Mouse (Mus musculus): ENCODE measurements around the gene Fyttd1. TPM values are rescaled to one million over a fixed set of nuclear protein-coding genes. Genes with fewer than 3 reads are reported as not detected.
"Not testable (repeated sequence)": the region's sequence is repeated elsewhere in the genome, so short reads cannot be mapped to it uniquely, and the experiment has no call there.

Fyttd1 gene
- polyA plus RNA-seq, 1 experiment from 2014 or later: 164 TPM

GRCm38 (mm10) chr16:32926629-32927028, 49.3 kb downstream of the Fyttd1 start:
- not testable (repeated sequence) for H3K9me3 ChIP-seq (replicated peaks; ENCODE audit: control insufficient read depth, low read length); H3K27me3 ChIP-seq (ENCODE audit: control insufficient read depth, insufficient read depth, low read length); H3K9ac ChIP-seq (ENCODE audit: low read depth, low read length); H3K4me2 ChIP-seq; H3K4me1 ChIP-seq (ENCODE audit: control insufficient read depth, insufficient read depth, low read length); H3K36me3 ChIP-seq (ENCODE audit: control insufficient read depth, insufficient read depth, low read length); ATAC-seq (replicated peaks; ENCODE audit: insufficient number of reproducible peaks, low FRiP score, low TSS enrichment); H3K4me3 ChIP-seq (ENCODE audit: low read depth, low read length); H3K27ac ChIP-seq (ENCODE audit: low read depth, low read length)
- 86% methylated on average over 9 of the region's 9 CpGs for WGBS (ENCODE audit: insufficient replicate concordance)

GRCm38 (mm10) chr16:32927044-32927443, 49.7 kb downstream of the Fyttd1 start:
- no peak overlapping the region for H3K4me3 ChIP-seq (ENCODE audit: low read depth, low read length)
- H3K9ac ChIP-seq (ENCODE audit: low read depth, low read length): no peak overlapping the region
- no peaks in the 10 kb centered on the region for H3K27me3 ChIP-seq (ENCODE audit: control insufficient read depth, insufficient read depth, low read length)
- no peaks in the 10 kb centered on the region for H3K9me3 ChIP-seq (replicated peaks; ENCODE audit: control insufficient read depth, low read length)
- H3K4me2 ChIP-seq: no peak overlapping the region
- H3K36me3 ChIP-seq (ENCODE audit: control insufficient read depth, insufficient read depth, low read length): no peaks in the 10 kb centered on the region
- H3K4me1 ChIP-seq (ENCODE audit: control insufficient read depth, insufficient read depth, low read length): peaks cover 3% of the 10 kb centered on the region; the same call in 1 of the 2 replicates
- WGBS (ENCODE audit: insufficient replicate concordance): 87% methylated on average over 8 of the region's 8 CpGs
- ATAC-seq (replicated peaks; ENCODE audit: insufficient number of reproducible peaks, low FRiP score, low TSS enrichment): no peak
- no peak overlapping the region for H3K27ac ChIP-seq (ENCODE audit: low read depth, low read length)

DNA sequence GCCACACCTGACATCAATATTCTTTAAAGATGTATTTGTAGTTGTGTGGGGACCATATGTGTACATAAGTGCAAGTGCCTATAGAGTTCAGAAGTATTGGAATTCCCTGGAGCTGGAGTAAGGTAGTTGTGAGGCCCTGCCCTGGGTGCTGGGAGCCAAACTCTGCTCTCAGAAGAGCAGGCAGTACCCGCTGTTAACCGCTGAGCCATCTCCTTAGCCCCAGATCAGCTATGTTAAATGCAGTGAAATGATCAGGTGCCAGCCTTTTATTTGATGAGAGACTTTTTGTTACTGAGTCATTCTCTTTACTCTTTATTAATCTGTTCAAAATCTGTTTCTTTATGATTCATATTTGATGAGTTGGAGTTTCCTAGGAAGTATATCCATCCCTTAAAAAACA, 52.6 kb downstream of the Fyttd1 start:
- peaks cover 4% of the 10 kb centered on the region; the same call in 1 of the 2 replicates for H3K4me1 ChIP-seq (ENCODE audit: control insufficient read depth, insufficient read depth, low read length)
- no peaks in the 10 kb centered on the region for H3K36me3 ChIP-seq (ENCODE audit: control insufficient read depth, insufficient read depth, low read length)
- H3K9me3 ChIP-seq (replicated peaks; ENCODE audit: control insufficient read depth, low read length): no peaks in the 10 kb centered on the region
- no peaks in the 10 kb centered on the region for H3K27me3 ChIP-seq (ENCODE audit: control insufficient read depth, insufficient read depth, low read length)
- WGBS (ENCODE audit: insufficient replicate concordance): 46% methylated on average over 2 of the region's 2 CpGs
- no peak overlapping the region for H3K9ac ChIP-seq (ENCODE audit: low read depth, low read length)
- no peak overlapping the region for H3K4me3 ChIP-seq (ENCODE audit: low read depth, low read length)
- ATAC-seq (replicated peaks; ENCODE audit: insufficient number of reproducible peaks, low FRiP score, low TSS enrichment): no peak
- H3K27ac ChIP-seq (ENCODE audit: low read depth, low read length): no peak overlapping the region
- no peak overlapping the region for H3K4me2 ChIP-seq

DNA sequence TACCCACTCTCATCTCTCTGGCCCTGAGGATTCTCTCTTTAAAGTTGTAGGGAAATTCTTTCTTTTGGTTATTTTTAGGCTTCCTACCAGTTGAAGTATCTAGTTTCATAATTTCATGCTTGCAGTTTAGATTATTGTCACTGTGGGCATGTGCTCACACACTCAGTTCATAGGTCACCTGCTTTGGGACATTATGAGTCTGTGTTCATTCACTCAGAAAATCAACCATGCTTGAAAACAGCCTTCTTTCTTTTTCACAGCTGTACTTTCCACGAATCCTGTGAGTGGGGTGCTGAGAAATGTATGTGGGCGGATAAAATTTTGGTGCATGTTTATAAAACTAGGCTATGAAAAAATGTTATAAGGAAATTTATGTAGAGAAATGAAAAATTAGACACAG, 57.2 kb downstream of the Fyttd1 start:
- WGBS (ENCODE audit: insufficient replicate concordance): 91% methylated on average over 2 of the region's 2 CpGs
- no peaks in the 10 kb centered on the region for H3K36me3 ChIP-seq (ENCODE audit: control insufficient read depth, insufficient read depth, low read length)
- H3K27me3 ChIP-seq (ENCODE audit: control insufficient read depth, insufficient read depth, low read length): no peaks in the 10 kb centered on the region
- no peak overlapping the region for H3K4me2 ChIP-seq
- no peak for ATAC-seq (replicated peaks; ENCODE audit: insufficient number of reproducible peaks, low FRiP score, low TSS enrichment)
- H3K9ac ChIP-seq (ENCODE audit: low read depth, low read length): no peak overlapping the region
- no peak overlapping the region for H3K27ac ChIP-seq (ENCODE audit: low read depth, low read length)
- no peak overlapping the region for H3K4me3 ChIP-seq (ENCODE audit: low read depth, low read length)
- H3K4me1 ChIP-seq (ENCODE audit: control insufficient read depth, insufficient read depth, low read length): peaks cover 5% of the 10 kb centered on the region; the same call in 1 of the 2 replicates
- H3K9me3 ChIP-seq (replicated peaks; ENCODE audit: control insufficient read depth, low read length): no peaks in the 10 kb centered on the region

- H3K4me1 ChIP-seq (ENCODE audit: control insufficient read depth, insufficient read depth, low read length): 0 out of 2 replicates have a peak, but pooled peaks cover 2% of the 10 kb centered on the region
- no peak overlapping the region for H3K9ac ChIP-seq (ENCODE audit: low read depth, low read length)
- no peak overlapping the region for H3K4me3 ChIP-seq (ENCODE audit: low read depth, low read length)
- ATAC-seq (replicated peaks; ENCODE audit: insufficient number of reproducible peaks, low FRiP score, low TSS enrichment): no peak
- no peaks in the 10 kb centered on the region for H3K9me3 ChIP-seq (replicated peaks; ENCODE audit: control insufficient read depth, low read length)
- no peak overlapping the region for H3K4me2 ChIP-seq
- WGBS (ENCODE audit: insufficient replicate concordance): 42% methylated on average over 1 of the region's 1 CpGs
- H3K27ac ChIP-seq (ENCODE audit: low read depth, low read length): no peak overlapping the region
- no peaks in the 10 kb centered on the region for H3K27me3 ChIP-seq (ENCODE audit: control insufficient read depth, insufficient read depth, low read length)
- H3K36me3 ChIP-seq (ENCODE audit: control insufficient read depth, insufficient read depth, low read length): no peaks in the 10 kb centered on the region
These were observed 57.8 kb downstream of the Fyttd1 start for GRCm38 (mm10) chr16:32935088-32935487.

GRCm38 (mm10) chr16:32937358-32937757, 60.1 kb downstream of the Fyttd1 start:
- H3K4me3 ChIP-seq (ENCODE audit: low read depth, low read length): no peak overlapping the region
- no peaks in the 10 kb centered on the region for H3K36me3 ChIP-seq (ENCODE audit: control insufficient read depth, insufficient read depth, low read length)
- no peaks in the 10 kb centered on the region for H3K9me3 ChIP-seq (replicated peaks; ENCODE audit: control insufficient read depth, low read length)
- H3K27me3 ChIP-seq (ENCODE audit: control insufficient read depth, insufficient read depth, low read length): no peaks in the 10 kb centered on the region
- H3K4me2 ChIP-seq: no peak overlapping the region
- WGBS (ENCODE audit: insufficient replicate concordance): 75% methylated on average over 2 of the region's 2 CpGs
- 0 out of 2 replicates have a peak, but pooled peaks cover 2% of the 10 kb centered on the region for H3K4me1 ChIP-seq (ENCODE audit: control insufficient read depth, insufficient read depth, low read length)
- ATAC-seq (replicated peaks; ENCODE audit: insufficient number of reproducible peaks, low FRiP score, low TSS enrichment): no peak
- H3K27ac ChIP-seq (ENCODE audit: low read depth, low read length): no peak overlapping the region
- no peak overlapping the region for H3K9ac ChIP-seq (ENCODE audit: low read depth, low read length)

GRCm38 (mm10) chr16:32939301-32939700, 62.0 kb downstream of the Fyttd1 start:
- H3K27ac ChIP-seq (ENCODE audit: low read depth, low read length); H3K27me3 ChIP-seq (ENCODE audit: control insufficient read depth, insufficient read depth, low read length); H3K4me2 ChIP-seq; H3K4me3 ChIP-seq (ENCODE audit: low read depth, low read length); H3K9ac ChIP-seq (ENCODE audit: low read depth, low read length); H3K4me1 ChIP-seq (ENCODE audit: control insufficient read depth, insufficient read depth, low read length); ATAC-seq (replicated peaks; ENCODE audit: insufficient number of reproducible peaks, low FRiP score, low TSS enrichment); H3K9me3 ChIP-seq (replicated peaks; ENCODE audit: control insufficient read depth, low read length); H3K36me3 ChIP-seq (ENCODE audit: control insufficient read depth, insufficient read depth, low read length): not testable (repeated sequence)
- 43% methylated on average over 3 of the region's 3 CpGs for WGBS (ENCODE audit: insufficient replicate concordance)

- not testable (repeated sequence) for H3K27ac ChIP-seq (ENCODE audit: low read depth, low read length); H3K4me3 ChIP-seq (ENCODE audit: low read depth, low read length); H3K9me3 ChIP-seq (replicated peaks; ENCODE audit: control insufficient read depth, low read length); H3K4me1 ChIP-seq (ENCODE audit: control insufficient read depth, insufficient read depth, low read length); H3K9ac ChIP-seq (ENCODE audit: low read depth, low read length); H3K27me3 ChIP-seq (ENCODE audit: control insufficient read depth, insufficient read depth, low read length); H3K4me2 ChIP-seq; H3K36me3 ChIP-seq (ENCODE audit: control insufficient read depth, insufficient read depth, low read length); ATAC-seq (replicated peaks; ENCODE audit: insufficient number of reproducible peaks, low FRiP score, low TSS enrichment)
- WGBS (ENCODE audit: insufficient replicate concordance): 93% methylated on average over 4 of the region's 4 CpGs
These were observed 62.4 kb downstream of the Fyttd1 start for GRCm38 (mm10) chr16:32939716-32940115.

DNA sequence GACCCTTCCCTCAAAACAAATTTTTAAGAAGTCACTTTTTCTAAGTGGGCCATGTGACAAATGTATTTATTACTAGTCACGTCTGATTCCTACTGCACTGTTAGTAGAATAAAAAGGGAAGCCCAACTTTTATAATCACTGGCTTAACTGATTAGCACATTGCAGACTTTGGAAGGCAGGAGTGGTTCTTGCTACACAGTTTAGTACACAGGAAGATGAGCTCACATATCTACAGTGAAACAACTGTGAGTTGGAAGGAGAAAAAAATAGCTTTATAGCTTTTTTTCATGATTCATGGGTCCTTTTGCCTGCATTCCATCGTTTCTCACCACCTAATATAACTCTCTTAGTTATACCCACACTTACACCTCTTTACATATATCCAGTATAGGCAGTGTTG, 63.9 kb downstream of the Fyttd1 start:
- not testable (repeated sequence) for H3K36me3 ChIP-seq (ENCODE audit: control insufficient read depth, insufficient read depth, low read length); H3K4me2 ChIP-seq; H3K9ac ChIP-seq (ENCODE audit: low read depth, low read length); H3K4me3 ChIP-seq (ENCODE audit: low read depth, low read length); H3K27ac ChIP-seq (ENCODE audit: low read depth, low read length); H3K27me3 ChIP-seq (ENCODE audit: control insufficient read depth, insufficient read depth, low read length); H3K9me3 ChIP-seq (replicated peaks; ENCODE audit: control insufficient read depth, low read length); H3K4me1 ChIP-seq (ENCODE audit: control insufficient read depth, insufficient read depth, low read length); ATAC-seq (replicated peaks; ENCODE audit: insufficient number of reproducible peaks, low FRiP score, low TSS enrichment)
- WGBS (ENCODE audit: insufficient replicate concordance): 88% methylated on average over 2 of the region's 2 CpGs
